Comparison of ENCODE assay signal across 19 mouse cellular contexts in the genomic region with DNA sequence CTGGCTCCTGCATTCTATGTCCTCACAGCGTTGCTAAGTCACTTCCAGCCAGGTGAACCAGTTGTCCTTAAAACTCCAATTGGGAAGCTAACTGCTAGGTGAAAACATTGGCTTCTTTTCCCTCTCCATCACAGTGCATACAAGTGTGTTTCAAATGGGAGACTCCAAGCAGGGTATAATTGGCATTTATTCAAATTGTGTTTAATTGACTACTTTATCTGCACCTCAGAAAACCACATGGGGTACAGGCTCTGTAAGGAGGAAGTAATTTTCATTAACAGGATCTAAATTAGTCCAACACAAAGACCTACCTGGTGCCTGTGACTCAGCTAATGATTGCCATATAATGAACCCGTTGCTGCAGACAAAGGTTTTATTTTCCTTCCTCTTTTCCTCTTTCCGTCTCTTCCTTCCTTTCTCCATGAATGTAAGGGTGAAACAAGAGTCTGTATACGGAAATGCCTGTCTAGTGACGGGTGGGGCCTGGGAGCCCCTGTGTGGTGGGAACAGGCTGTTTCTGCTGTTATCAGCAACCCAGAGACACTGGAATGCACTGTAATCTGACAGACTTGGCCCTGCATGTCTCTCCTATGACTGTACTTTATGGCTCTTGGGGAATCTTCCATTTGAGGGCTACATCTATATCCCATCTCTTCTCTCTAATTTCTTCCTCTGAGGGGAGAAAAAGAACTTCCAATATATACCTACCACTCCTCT.
DNase-seq lines count a peak whose midpoint lies in the region; ATAC-seq and TF ChIP-seq lines count a peak whose summit lies in the region.
"Had no signal": no experiment of that assay in that cellular context is flagged by ENCODE, and none has a peak within 500 bp of the region (broad histone marks: within the 10 kb centered on the region; RNA-seq: fewer than 3 reads in every experiment).

No protein-coding gene starts in this region.

- H3K36me3 ChIP-seq in forebrain, embryonic 14.5 days (ENCODE audit: control insufficient read depth, insufficient read depth, low read length) = no peaks in the 10 kb centered on the region
- H3K36me3 ChIP-seq in forebrain, embryonic 11.5 days (ENCODE audit: control insufficient read depth, insufficient read depth, low read length) = no peaks in the 10 kb centered on the region
- H3K36me3 ChIP-seq in heart, postnatal 0 days (replicated peaks; ENCODE audit: control insufficient read depth, insufficient read depth, low read length) = no peaks in the 10 kb centered on the region
- H3K36me3 ChIP-seq: embryonic facial prominence, embryonic 12.5 days; kidney, embryonic 15.5 days; limb, embryonic 13.5 days; lung, embryonic 15.5 days; neural tube, embryonic 12.5 days had no signal

- no peak for ATAC-seq in forebrain, embryonic 14.5 days
- no peak for ATAC-seq in forebrain, embryonic 11.5 days (replicated peaks; ENCODE audit: low FRiP score)
- ATAC-seq in heart, postnatal 0 days (ENCODE audit: insufficient read depth, low read depth) = peak; percentile 79
- ATAC-seq in megakaryocyte progenitor cell, adult 5-6 weeks (replicated peaks; ENCODE audit: poor library complexity) = peak; percentile 61; the same call in 1 of the 2 replicates
- no peak for ATAC-seq in activated CD4-positive, CD25-positive, alpha-beta regulatory T cell, adult 4 months

- H3K27me3 ChIP-seq in forebrain, embryonic 14.5 days (replicated peaks; ENCODE audit: control insufficient read depth, insufficient read depth, low read length) = no peaks in the 10 kb centered on the region
- H3K27me3 ChIP-seq in forebrain, embryonic 11.5 days (ENCODE audit: control insufficient read depth, insufficient read depth, low read length) = no peaks in the 10 kb centered on the region
- no peaks in the 10 kb centered on the region for H3K27me3 ChIP-seq in heart, postnatal 0 days (ENCODE audit: control insufficient read depth, insufficient read depth, low read length)
- H3K27me3 ChIP-seq: embryonic facial prominence, embryonic 12.5 days; kidney, embryonic 15.5 days; lung, embryonic 15.5 days; neural tube, embryonic 12.5 days had no signal

- H3K9me3 ChIP-seq in forebrain, embryonic 14.5 days (replicated peaks; ENCODE audit: control insufficient read depth, low read length) = no peaks in the 10 kb centered on the region
- no peaks in the 10 kb centered on the region for H3K9me3 ChIP-seq in forebrain, embryonic 11.5 days (ENCODE audit: control insufficient read depth, low read length)
- H3K9me3 ChIP-seq in heart, postnatal 0 days (replicated peaks; ENCODE audit: control insufficient read depth, low read length) = no peaks in the 10 kb centered on the region
- H3K9me3 ChIP-seq: embryonic facial prominence, embryonic 12.5 days; kidney, embryonic 15.5 days; limb, embryonic 13.5 days; lung, embryonic 15.5 days; megakaryocyte, embryonic 14.5 days; neural tube, embryonic 12.5 days had no signal

- no peak overlapping the region for H3K9ac ChIP-seq in forebrain, embryonic 14.5 days (ENCODE audit: low read length)
- H3K9ac ChIP-seq in forebrain, embryonic 11.5 days (ENCODE audit: low read length) = no peak overlapping the region
- H3K9ac ChIP-seq in heart, postnatal 0 days (replicated peaks; ENCODE audit: low read depth, low read length) = no peak overlapping the region
- H3K9ac ChIP-seq: embryonic facial prominence, embryonic 12.5 days; kidney, embryonic 15.5 days; limb, embryonic 13.5 days; lung, embryonic 15.5 days; neural tube, embryonic 12.5 days had no signal

- 18% methylated on average over 5 of the region's 5 CpGs for WGBS in forebrain, embryonic 14.5 days
- 34% methylated on average over 5 of the region's 5 CpGs for WGBS in forebrain, embryonic 11.5 days
- WGBS in heart, postnatal 0 days = 32% methylated on average over 5 of the region's 5 CpGs

- no peak overlapping the region for H3K4me3 ChIP-seq in forebrain, embryonic 14.5 days (ENCODE audit: low read depth, low read length)
- no peak overlapping the region for H3K4me3 ChIP-seq in forebrain, embryonic 11.5 days (ENCODE audit: low read depth, low read length)
- H3K4me3 ChIP-seq in heart, postnatal 0 days (ENCODE audit: low read depth, low read length) = no peak overlapping the region
- H3K4me3 ChIP-seq: embryonic facial prominence, embryonic 12.5 days; kidney, embryonic 15.5 days; left cerebral cortex, adult 2 months; limb, embryonic 13.5 days; lung, embryonic 15.5 days; megakaryocyte, embryonic 14.5 days; neural tube, embryonic 12.5 days had no signal

- no peak for TF ChIP-seq CTCF in heart, postnatal 0 days (IDR thresholded peaks at IDR 0.05; ENCODE audit: low read depth)

- no peak for TF ChIP-seq EP300 in heart, postnatal 0 days (IDR thresholded peaks at IDR 0.05; ENCODE audit: low read depth)

- H3K4me1 ChIP-seq in forebrain, embryonic 14.5 days (ENCODE audit: control insufficient read depth, insufficient read depth, low read length) = peaks cover 10% of the 10 kb centered on the region; the same call in 1 of the 2 replicates
- peaks cover 4% of the 10 kb centered on the region; the same call in 1 of the 2 replicates for H3K4me1 ChIP-seq in forebrain, embryonic 11.5 days (replicated peaks; ENCODE audit: control insufficient read depth, insufficient read depth, low read length)
- H3K4me1 ChIP-seq in heart, postnatal 0 days (ENCODE audit: control insufficient read depth, insufficient read depth) = peaks cover 12% of the 10 kb centered on the region; the same call in 1 of the 2 replicates

- H3K27ac ChIP-seq in forebrain, embryonic 14.5 days (ENCODE audit: low read depth, low read length) = no peak overlapping the region
- no peak overlapping the region for H3K27ac ChIP-seq in forebrain, embryonic 11.5 days (ENCODE audit: low read depth, low read length)
- no peak overlapping the region for H3K27ac ChIP-seq in heart, postnatal 0 days (ENCODE audit: low read depth)
- H3K27ac ChIP-seq: embryonic facial prominence, embryonic 12.5 days; kidney, embryonic 15.5 days; left cerebral cortex, adult 2 months; limb, embryonic 13.5 days; lung, embryonic 15.5 days; neural tube, embryonic 12.5 days had no signal

- peak; percentile 38 for DNase-seq in forebrain, embryonic 14.5 days (ENCODE audit: low spot score)
- no peak for DNase-seq in forebrain, embryonic 11.5 days (ENCODE audit: low spot score)
- peak; percentile 49 for DNase-seq in heart, postnatal 0 days (ENCODE audit: low spot score)
- DNase-seq in heart, adult 8-10 months (ENCODE audit: low spot score) = no peak
- DNase-seq in A20 (ENCODE audit: low read depth, low spot score) = peak; percentile 11
- DNase-seq in kidney, postnatal 25 days = no peak
- DNase-seq: adrenal gland, adult 2 months; cerebellum, adult 11-12 months; cerebellum, postnatal 36 days; thymus, postnatal 14 days had no signal

- H3K4me2 ChIP-seq in forebrain, embryonic 14.5 days (ENCODE audit: low read length) = no peak overlapping the region
- H3K4me2 ChIP-seq in forebrain, embryonic 11.5 days (ENCODE audit: low read depth, low read length, severe bottlenecking) = no peak overlapping the region
- no peak overlapping the region for H3K4me2 ChIP-seq in heart, postnatal 0 days (ENCODE audit: low read depth, low read length)
- H3K4me2 ChIP-seq: embryonic facial prominence, embryonic 12.5 days; kidney, embryonic 15.5 days; limb, embryonic 13.5 days; lung, embryonic 15.5 days; neural tube, embryonic 12.5 days had no signal

Comparison
In these comparisons a context has a peak if more than half of its experiments do, and no peak if none do; other contexts are left out.
1. DNase-seq: peak in forebrain, embryonic 14.5 days (single experiment), heart, postnatal 0 days (single experiment) and A20 (single experiment); none in forebrain, embryonic 11.5 days (single experiment), heart, adult 8-10 months (single experiment) and kidney, postnatal 25 days (0 of 2).
2. ATAC-seq: peak in heart, postnatal 0 days (single experiment) and megakaryocyte progenitor cell, adult 5-6 weeks (single experiment); none in forebrain, embryonic 14.5 days (single experiment), forebrain, embryonic 11.5 days (single experiment) and activated CD4-positive, CD25-positive, alpha-beta regulatory T cell, adult 4 months (single experiment).